Mouse (Mus musculus) hematopoietic stem cell, adult 5-6 weeks (primary cell): ENCODE measurements at regions not wholly inside any gene's neighbourhood (a gene's known extent, or its start where the extent isn't known, plus 50 kb on each side); places are given as distances from the start of the nearest gene placed in this dataset.

Source experiments
- ATAC-seq, 2 experiments: fragments of 125-278 bp in 1 of 2; replicated peaks in 1 of 2; 2 replicates each; pipeline ENCODE4 v1.8.0; 2016 to 2017; ENCODE audit warnings: inconsistent platforms in 2 of 2, mild to moderate bottlenecking in 2 of 2, moderate number of reproducible peaks in 2 of 2, low read depth in 1 of 2, moderate TSS enrichment in 1 of 2; ENCODE audit not compliant: low FRiP score in 2 of 2, poor library complexity in 2 of 2, severe bottlenecking in 2 of 2, insufficient read depth in 1 of 2, low TSS enrichment in 1 of 2

DNA sequence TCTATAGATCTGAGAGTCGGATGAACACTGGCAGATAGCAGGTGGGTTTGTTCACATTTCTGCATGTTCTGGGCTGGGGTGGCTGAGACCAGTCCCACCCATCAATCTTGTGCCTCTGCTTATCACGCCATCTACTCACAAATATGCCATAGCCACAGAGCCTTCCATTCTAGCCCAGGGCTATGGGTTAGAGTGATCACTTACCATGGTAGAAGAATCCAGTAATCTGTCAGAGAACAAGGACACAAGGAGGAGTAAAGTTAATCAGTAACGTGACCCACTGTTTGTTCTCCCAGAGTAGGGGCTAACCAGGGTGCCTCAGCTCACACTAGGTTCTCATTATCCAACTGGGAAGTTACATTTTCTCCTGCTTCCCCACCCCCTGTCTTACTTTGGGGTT is 52.1 kb upstream of the Cd93 start:
- no peak for ATAC-seq

DNA sequence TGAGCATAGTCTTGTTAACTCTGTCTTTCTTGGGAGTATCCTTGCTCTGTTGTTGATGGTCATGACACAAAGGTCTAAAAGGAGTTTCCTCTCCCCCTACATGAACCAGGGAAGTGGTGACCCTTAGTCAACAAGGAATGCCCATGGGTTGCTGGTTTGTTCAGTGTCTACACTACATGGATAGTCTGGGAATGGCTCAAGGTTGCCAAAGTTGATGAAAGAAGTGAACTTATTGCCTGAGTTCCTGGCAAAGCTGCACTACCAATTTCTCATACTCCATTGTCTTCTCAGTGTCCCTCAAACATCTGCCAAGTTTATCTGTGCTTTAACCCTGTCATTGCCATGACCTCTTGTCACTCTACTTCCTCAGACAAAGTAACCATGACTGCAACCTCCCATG is 49.9 kb upstream of the Cd93 start:
- ATAC-seq, result no peak
